Mouse (Mus musculus) stomach, postnatal 0 days (tissue): ENCODE measurements around the gene Dnaaf5. TPM values are rescaled to one million over a fixed set of nuclear protein-coding genes. Genes with fewer than 3 reads are reported as not detected.

ENCODE experiments used
- ATAC-seq: fragments of 200-750 bp; cut with Nextera tagmentation; 2 replicates; pipeline ENCODE4 v1.8.0; 2017; ENCODE audit not compliant: low FRiP score, low TSS enrichment
- DNase-seq: peaks from one replicate; pipeline ENCODE4 v3.0.0-alpha.2; 2016; ENCODE audit warnings: low spot score
- H3K27ac ChIP-seq: fragments of 300-500 bp; sonication (generic); replicated peaks from 2 replicates; pipeline ENCODE4 v1.5.1; 2014; ENCODE audit warnings: mild to moderate bottlenecking, control low read depth
- H3K27me3 ChIP-seq: fragments of 300-500 bp; sonication (generic); 2 replicates; pipeline ENCODE4 v1.6.1; 2014; ENCODE audit warnings: low read length; ENCODE audit not compliant: control insufficient read depth, insufficient read depth
- H3K36me3 ChIP-seq: fragments of 300-500 bp; sonication (generic); 2 replicates; pipeline ENCODE4 v1.6.1; 2014; ENCODE audit warnings: low read length, mixed read lengths; ENCODE audit not compliant: control insufficient read depth, insufficient read depth
- H3K4me1 ChIP-seq: fragments of 300-500 bp; sonication (generic); replicated peaks from 2 replicates; pipeline ENCODE4 v1.6.1; 2014; ENCODE audit warnings: antibody characterized with exemption; ENCODE audit not compliant: control insufficient read depth, insufficient read depth
- H3K4me2 ChIP-seq: fragments of 300-500 bp; sonication (generic); replicated peaks from 2 replicates; pipeline ENCODE4 v1.6.1; 2014; ENCODE audit warnings: low read depth, mild to moderate bottlenecking, control low read depth, moderate library complexity
- H3K4me3 ChIP-seq: fragments of 300-500 bp; sonication (generic); 2 replicates; pipeline ENCODE4 v1.5.1; 2014; ENCODE audit warnings: low read depth, low read length, control low read depth
- H3K9ac ChIP-seq: fragments of 300-500 bp; sonication (generic); 2 replicates; pipeline ENCODE4 v1.6.1; 2014; ENCODE audit warnings: mild to moderate bottlenecking, low read length, control low read depth, mixed read lengths
- H3K9me3 ChIP-seq: fragments of 300-500 bp; sonication (generic); 2 replicates; pipeline ENCODE4 v1.6.1; 2016; ENCODE audit warnings: low read length; ENCODE audit not compliant: control insufficient read depth
- CTCF ChIP-seq: IDR thresholded peaks from 2 replicates; pipeline ENCODE4 v1.5.1; 2016; ENCODE audit warnings: antibody characterized with exemption, low read depth, mild to moderate bottlenecking, moderate library complexity
- EP300 ChIP-seq: optimal IDR thresholded peaks from 2 replicates; pipeline ENCODE3; 2016; ENCODE audit warnings: antibody characterized with exemption
- WGBS: fragments of 180-500 bp; shearing (Covaris S2); extraction: QIAGEN DNeasy Blood & Tissue Kit; methylation state at CpG from one replicate; pipeline ENCODE4 v1.1.7; 2014; 5-methylcytosine and 5-hydroxymethylcytosine counted together
- polyA plus RNA-seq: library from polyadenylated mRNA; unstranded; fragments of >200 nt; fragmentation: Nextera tagmentation; extraction: Ambion mirVana; gene quantifications from 2 replicates; pipeline ENCODE4 v1.2.1, GENCODE M21; 2015

The Dnaaf5 gene
- polyA plus RNA-seq, 1 experiment from 2014 or later, result 1.9 TPM

DNA sequence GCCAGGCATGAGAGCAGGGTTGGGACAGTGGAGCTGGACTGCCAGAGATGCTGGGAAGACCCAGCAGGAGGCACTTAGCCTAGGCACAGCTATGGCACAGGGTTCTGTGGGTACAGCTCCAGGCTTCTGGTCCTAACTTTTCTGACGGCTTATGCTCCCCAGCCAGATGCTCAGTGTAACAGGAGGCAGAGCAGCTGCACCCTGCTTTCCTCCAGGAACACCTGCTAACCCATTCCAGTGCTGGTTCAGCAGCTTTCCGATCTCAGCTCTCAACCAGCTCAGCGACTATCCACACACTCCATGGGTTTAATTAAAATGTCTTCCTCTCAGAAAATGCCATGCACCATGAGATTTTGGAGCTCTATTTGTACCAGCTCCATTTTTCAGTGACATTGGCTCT lies 66.8 kb downstream of the Dnaaf5 start:
- Histone ChIP-seq H3K4me3 (no peak overlapping the region), H3K27ac (no peak overlapping the region), H3K9me3 (no peaks in the 10 kb centered on the region), H3K4me2 (no peak overlapping the region), H3K4me1 (no peaks in the 10 kb centered on the region), H3K36me3 (peaks cover 2% of the 10 kb centered on the region; the same call in 1 of the 2 replicates), H3K27me3 (no peaks in the 10 kb centered on the region), H3K9ac (no peak overlapping the region)
- DNase-seq (no peak), ATAC-seq (no peak)
- TF ChIP-seq CTCF (no peak), EP300 (no peak)
- 91% methylated on average over 3 of the region's 3 CpGs for WGBS

DNA sequence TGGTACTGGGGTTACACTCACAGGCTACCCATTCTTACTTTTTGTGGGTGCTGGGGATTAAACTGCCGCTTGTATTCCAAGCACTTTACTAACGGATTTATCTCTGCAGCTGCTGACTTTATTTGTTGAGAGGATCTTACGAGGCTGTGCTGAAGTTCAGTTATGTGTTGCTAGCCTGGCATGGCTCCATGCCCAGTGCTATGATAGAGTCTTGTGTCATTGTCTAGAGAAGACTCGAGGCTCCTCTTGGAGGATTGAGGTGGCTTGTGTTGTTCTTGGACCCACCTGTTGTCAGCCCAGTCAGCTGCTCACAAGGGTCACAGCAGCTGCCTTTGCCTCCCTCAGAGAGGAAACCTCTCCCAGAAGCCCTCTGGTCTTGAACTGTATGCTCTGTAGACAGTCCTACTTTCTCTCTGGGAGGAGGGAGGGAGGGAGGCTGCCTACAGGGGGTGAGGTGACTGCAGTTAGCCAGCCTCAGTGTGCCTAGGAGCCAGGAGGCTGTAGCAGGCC lies 70.0 kb downstream of the Dnaaf5 start:
- H3K4me2 ChIP-seq, result no peak overlapping the region
- no peaks in the 10 kb centered on the region for H3K9me3 ChIP-seq
- H3K9ac ChIP-seq, result no peak overlapping the region
- TF ChIP-seq EP300 (no peak), CTCF (no peak)
- DNase-seq, result no peak
- ATAC-seq, result no peak
- no peaks in the 10 kb centered on the region for H3K4me1 ChIP-seq
- WGBS, result 78% methylated on average over 4 of the region's 4 CpGs
- no peak overlapping the region for H3K4me3 ChIP-seq
- peaks cover 11% of the 10 kb centered on the region for H3K36me3 ChIP-seq
- H3K27me3 ChIP-seq, result no peaks in the 10 kb centered on the region
- no peak overlapping the region for H3K27ac ChIP-seq

- ATAC-seq, result no peak
- DNase-seq, result no peak
- H3K9ac ChIP-seq, result no peak overlapping the region
- WGBS, result 83% methylated on average over 4 of the region's 4 CpGs
- H3K27me3 ChIP-seq, result no peaks in the 10 kb centered on the region
- H3K4me1 ChIP-seq, result no peaks in the 10 kb centered on the region
- no peak overlapping the region for H3K4me3 ChIP-seq
- no peak overlapping the region for H3K27ac ChIP-seq
- no peaks in the 10 kb centered on the region for H3K9me3 ChIP-seq
- H3K36me3 ChIP-seq, result peaks cover 8% of the 10 kb centered on the region; the same call in 1 of the 2 replicates
- no peak for TF ChIP-seq CTCF
- no peak for TF ChIP-seq EP300
- no peak overlapping the region for H3K4me2 ChIP-seq
Measured at GRCm38 (mm10) chr5:139220610-139221009, 70.6 kb downstream of the Dnaaf5 start.

- Histone ChIP-seq H3K27me3 (no peaks in the 10 kb centered on the region), H3K4me1 (no peaks in the 10 kb centered on the region), H3K27ac (no peak overlapping the region), H3K9me3 (no peaks in the 10 kb centered on the region), H3K36me3 (peaks cover 24% of the 10 kb centered on the region; the same call in 1 of the 2 replicates), H3K4me3 (no peak overlapping the region), H3K9ac (no peak overlapping the region), H3K4me2 (no peak overlapping the region)
- 86% methylated on average over 10 of the region's 10 CpGs for WGBS
- DNase-seq (no peak), ATAC-seq (no peak)
- TF ChIP-seq EP300 (no peak), CTCF (no peak)
Measured at GRCm38 (mm10) chr5:139223331-139223730, 73.3 kb downstream of the Dnaaf5 start.

- H3K4me3 ChIP-seq, result no peak overlapping the region
- ATAC-seq (no peak), DNase-seq (no peak)
- WGBS, result 95% methylated on average over 4 of the region's 4 CpGs
- TF ChIP-seq EP300, result no peak
- TF ChIP-seq CTCF, result no peak
- H3K36me3 ChIP-seq, result peaks cover 35% of the 10 kb centered on the region; the same call in 1 of the 2 replicates
- H3K4me2 ChIP-seq, result no peak overlapping the region
- H3K9ac ChIP-seq, result no peak overlapping the region
- H3K27ac ChIP-seq, result no peak overlapping the region
- no peaks in the 10 kb centered on the region for H3K27me3 ChIP-seq
- H3K9me3 ChIP-seq, result no peaks in the 10 kb centered on the region
- no peaks in the 10 kb centered on the region for H3K4me1 ChIP-seq
Measured at GRCm38 (mm10) chr5:139227236-139227635, 77.2 kb downstream of the Dnaaf5 start.

DNA sequence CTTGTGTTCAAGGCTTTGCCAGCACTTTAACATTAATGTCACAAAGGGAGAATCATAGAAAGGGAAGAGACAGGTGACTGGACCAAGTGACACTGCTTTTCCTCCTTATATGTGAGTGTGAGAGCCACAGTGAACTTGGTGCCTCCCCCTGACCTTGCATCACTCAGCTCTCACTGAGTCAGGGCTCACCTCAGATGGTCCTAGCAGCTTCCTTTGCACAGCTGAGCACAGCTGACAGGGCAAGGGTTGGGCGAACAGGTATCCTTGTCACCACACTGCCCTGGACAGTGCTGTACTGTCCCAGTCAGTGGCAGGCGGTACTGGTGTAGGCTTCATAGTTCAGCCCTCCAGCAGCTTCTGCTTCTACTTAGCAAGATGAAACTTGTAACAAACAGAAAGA lies 77.6 kb downstream of the Dnaaf5 start:
- H3K4me3 ChIP-seq, result no peak overlapping the region
- H3K27ac ChIP-seq, result no peak overlapping the region
- H3K9ac ChIP-seq, result no peak overlapping the region
- H3K4me2 ChIP-seq, result no peak overlapping the region
- DNase-seq, result no peak
- TF ChIP-seq EP300 (no peak), CTCF (no peak)
- WGBS, result 98% methylated on average over 2 of the region's 2 CpGs
- no peaks in the 10 kb centered on the region for H3K27me3 ChIP-seq
- H3K4me1 ChIP-seq, result no peaks in the 10 kb centered on the region
- ATAC-seq, result no peak
- peaks cover 35% of the 10 kb centered on the region; the same call in 1 of the 2 replicates for H3K36me3 ChIP-seq
- no peaks in the 10 kb centered on the region for H3K9me3 ChIP-seq
